Mouse (Mus musculus): ENCODE data around the gene Hpdl. TPM values are rescaled to one million over a fixed set of nuclear protein-coding genes. Genes with fewer than 3 reads are reported as not detected.

Hpdl gene
- total and polyA plus RNA-seq, 3 experiments: 0.31 to 1.2 (median 0.59) TPM

DNA sequence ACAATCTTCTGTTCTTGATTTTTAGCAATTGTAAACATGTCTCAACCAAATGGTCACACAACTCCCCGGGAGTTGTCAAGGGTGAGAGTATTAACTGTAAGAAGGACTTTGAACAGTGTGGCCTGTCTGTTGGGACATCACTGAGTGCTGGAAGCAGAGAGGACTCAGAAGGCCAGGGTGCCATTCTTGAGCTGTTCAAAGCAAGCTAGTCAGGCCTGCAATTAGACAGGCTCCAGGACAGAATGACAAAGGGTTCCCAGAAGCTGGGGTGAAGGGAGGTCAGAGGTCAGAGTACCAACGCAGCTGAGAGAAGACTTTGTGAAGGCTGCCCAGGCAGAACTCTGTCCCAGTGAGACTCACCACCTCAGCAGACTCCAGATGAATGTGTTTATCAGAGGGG is 17.5 kb upstream of the Hpdl start:
- no peak overlapping the region for H3K4me2 ChIP-seq (ENCODE audit: insufficient read depth, low read depth, poor library complexity, severe bottlenecking)
- no peaks in the 10 kb centered on the region for H3K9me3 ChIP-seq (replicated peaks; ENCODE audit: low read length)
- no peaks in the 10 kb centered on the region for H3K27me3 ChIP-seq (replicated peaks)
- no peaks in the 10 kb centered on the region for H3K4me1 ChIP-seq (ENCODE audit: control insufficient read depth in 1 of 2, insufficient read depth in 2 of 2)
- H3K9ac ChIP-seq (ENCODE audit: insufficient read depth, low read depth): no peak overlapping the region
- no peak overlapping the region for H3K4me3 ChIP-seq (replicated peaks in 1 of 3; ENCODE audit: low read depth in 2 of 3, low read length in 2 of 3, poor library complexity in 1 of 3)
- H3K27ac ChIP-seq (ENCODE audit: insufficient read depth, low read depth): no peak overlapping the region
- no peak for TF ChIP-seq PAX5 (IDR thresholded peaks at IDR 0.05; ENCODE audit: low read length)
- no peak for TF ChIP-seq USF1 (IDR thresholded peaks at IDR 0.05; ENCODE audit: low read depth, low read length)
- no peak for TF ChIP-seq UBTF (IDR thresholded peaks at IDR 0.05; ENCODE audit: low read depth, low read length)
- TF ChIP-seq JUN (IDR thresholded peaks at IDR 0.05; ENCODE audit: insufficient read depth, low read depth, low read length): no peak
- TF ChIP-seq HCFC1 (IDR thresholded peaks at IDR 0.05; ENCODE audit: low read depth, low read length): no peak
- TF ChIP-seq ETS1 (conservative IDR thresholded peaks at IDR 0.05; ENCODE audit: low read depth, low read length): no peak
- no peak for TF ChIP-seq BHLHE40 (IDR thresholded peaks at IDR 0.05; ENCODE audit: low read depth, low read length)
- H3K36me3 ChIP-seq (replicated peaks in 1 of 2; ENCODE audit: control insufficient read depth in 1 of 2, insufficient read depth in 1 of 2, low read length in 1 of 2): no peaks in the 10 kb centered on the region
- no peak for DNase-seq (ENCODE audit: extremely low read depth)
- dilution Hi-C loops (cut with MboI; ENCODE audit: extremely low pct_ligation_motif_present, extremely low pct_unique_long_range_greater_than_20kb, low sequenced_read_pairs) (no loop called here), in situ Hi-C loops (cut with MboI; ENCODE audit: low pct_ligation_motif_present, low pct_unique_long_range_greater_than_20kb, low sequenced_read_pairs) (no loop called here)
- no peaks in the 10 kb centered on the region for H3K79me2 ChIP-seq (replicated peaks; ENCODE audit: control insufficient read depth, extremely low read depth, insufficient read depth, poor library complexity, severe bottlenecking)

GRCm38 (mm10) chr4:116830070-116830368 is 8.5 kb upstream of the Hpdl start:
- Histone ChIP-seq H3K4me3 (replicated peaks in 1 of 3; ENCODE audit: low read depth in 2 of 3, low read length in 2 of 3, poor library complexity in 1 of 3) (no peak overlapping the region), H3K79me2 (replicated peaks; ENCODE audit: control insufficient read depth, extremely low read depth, insufficient read depth, poor library complexity, severe bottlenecking) (no peaks in the 10 kb centered on the region), H3K27me3 (replicated peaks) (no peaks in the 10 kb centered on the region), H3K9me3 (replicated peaks; ENCODE audit: low read length) (no peaks in the 10 kb centered on the region), H3K36me3 (replicated peaks in 1 of 2; ENCODE audit: control insufficient read depth in 1 of 2, insufficient read depth in 1 of 2, low read length in 1 of 2) (no peaks in the 10 kb centered on the region), H3K4me2 (ENCODE audit: insufficient read depth, low read depth, poor library complexity, severe bottlenecking) (no peak overlapping the region), H3K4me1 (ENCODE audit: control insufficient read depth in 1 of 2, insufficient read depth in 2 of 2) (peaks cover 0 to 7% of the 10 kb centered on the region in 2 experiments; a peak in 2 of 4 replicates), H3K27ac (ENCODE audit: insufficient read depth, low read depth) (no peak overlapping the region), H3K9ac (ENCODE audit: insufficient read depth, low read depth) (no peak overlapping the region)
- TF ChIP-seq RCOR1 (conservative IDR thresholded peaks at IDR 0.05; ENCODE audit: low read depth, low read length) (no peak), CHD1 (IDR thresholded peaks at IDR 0.05; ENCODE audit: low read depth, low read length) (no peak), E2F4 (IDR thresholded peaks at IDR 0.05; ENCODE audit: insufficient replicate concordance, low read depth, low read length) (no peak), SMC3 (IDR thresholded peaks at IDR 0.05; ENCODE audit: low read depth, low read length) (no peak), MAX (IDR thresholded peaks at IDR 0.05; ENCODE audit: low read length) (no peak), NELFE (IDR thresholded peaks at IDR 0.05; ENCODE audit: low read depth, low read length) (no peak), IRF4 (IDR thresholded peaks at IDR 0.05; ENCODE audit: low read depth, low read length) (no peak), MYC (IDR thresholded peaks at IDR 0.05; ENCODE audit: low read depth, low read length) (no peak), TCF12 (IDR thresholded peaks at IDR 0.05; ENCODE audit: low read depth, low read length) (no peak), JUN (IDR thresholded peaks at IDR 0.05; ENCODE audit: insufficient read depth, low read depth, low read length) (no peak), MEF2A (IDR thresholded peaks at IDR 0.05; ENCODE audit: borderline replicate concordance, low read depth, low read length) (no peak), MAFK (IDR thresholded peaks at IDR 0.05; ENCODE audit: insufficient replicate concordance, low read length) (no peak), PAX5 (IDR thresholded peaks at IDR 0.05; ENCODE audit: low read length) (no peak), KAT2A (IDR thresholded peaks at IDR 0.05; ENCODE audit: insufficient replicate concordance, low read length) (no peak), ETS1 (conservative IDR thresholded peaks at IDR 0.05; ENCODE audit: low read depth, low read length) (no peak)
- DNase-seq (ENCODE audit: extremely low read depth): no peak
- dilution Hi-C loops (cut with MboI; ENCODE audit: extremely low pct_ligation_motif_present, extremely low pct_unique_long_range_greater_than_20kb, low sequenced_read_pairs) (no loop called here), in situ Hi-C loops (cut with MboI; ENCODE audit: low pct_ligation_motif_present, low pct_unique_long_range_greater_than_20kb, low sequenced_read_pairs) (no loop called here)
